Mouse (Mus musculus): ENCODE data around the gene Cdc37. TPM values are rescaled to one million over a fixed set of nuclear protein-coding genes. Genes with fewer than 3 reads are reported as not detected.
A peak's percentile ranks its signal among the peaks of the same experiment; 100 is the strongest.

Cdc37 gene
- polyA plus RNA-seq, 1 experiment from 2014 or later, result 279 TPM

GRCm38 (mm10) chr9:21100447-21101161 lies 49.2 kb downstream of the Cdc37 start:
- H3K9ac ChIP-seq (ENCODE audit: low read length), result 0 out of 2 replicates have a peak overlapping the region, but pooled peaks have one; percentile 32
- no peaks in the 10 kb centered on the region for H3K36me3 ChIP-seq (ENCODE audit: control insufficient read depth, insufficient read depth)
- no peak overlapping the region for H3K4me2 ChIP-seq (ENCODE audit: low read depth, low read length)

DNA sequence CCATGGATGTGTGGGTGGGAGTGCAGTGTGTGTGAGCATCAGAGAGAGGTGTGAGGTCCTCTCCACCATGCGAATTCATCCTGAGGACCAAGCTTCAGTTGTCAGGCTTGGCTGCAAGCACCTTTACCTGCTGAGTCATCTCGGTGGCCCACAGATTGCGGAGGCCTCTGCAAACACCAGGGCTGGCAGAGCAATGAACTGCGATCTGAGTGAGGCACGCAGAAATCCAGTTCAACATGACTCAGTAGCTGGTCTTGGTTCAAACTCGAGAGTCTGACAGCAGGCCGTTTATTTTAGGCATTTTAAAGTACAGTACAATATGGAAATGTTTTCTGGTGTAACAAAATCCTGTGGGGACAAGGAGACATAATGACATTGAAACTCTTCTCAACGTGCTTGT lies 52.0 kb downstream of the Cdc37 start:
- Histone ChIP-seq H3K27ac (ENCODE audit: low read length) (no peak overlapping the region), H3K4me2 (ENCODE audit: low read depth, low read length) (no peak overlapping the region), H3K9ac (ENCODE audit: low read length) (no peak overlapping the region), H3K4me1 (ENCODE audit: control insufficient read depth, insufficient read depth, low read length) (peaks cover 4% of the 10 kb centered on the region; the same call in 1 of the 2 replicates), H3K36me3 (ENCODE audit: control insufficient read depth, insufficient read depth) (no peaks in the 10 kb centered on the region), H3K9me3 (replicated peaks; ENCODE audit: control insufficient read depth, low read length) (no peaks in the 10 kb centered on the region), H3K4me3 (ENCODE audit: low read length) (no peak overlapping the region), H3K27me3 (ENCODE audit: control insufficient read depth, insufficient read depth, low read length) (no peaks in the 10 kb centered on the region)
- WGBS, result 49% methylated on average over 8 of the region's 8 CpGs
- ATAC-seq (replicated peaks; ENCODE audit: extremely low read depth, insufficient read depth, low FRiP score), result no peak

More at GRCm38 (mm10) chr9:21100447-21101161, 49.2 kb downstream of the Cdc37 start:
- ATAC-seq (replicated peaks; ENCODE audit: extremely low read depth, insufficient read depth, low FRiP score), result no peak
- peaks cover 4% of the 10 kb centered on the region; the same call in 1 of the 2 replicates for H3K4me1 ChIP-seq (ENCODE audit: control insufficient read depth, insufficient read depth, low read length)
- H3K27me3 ChIP-seq (ENCODE audit: control insufficient read depth, insufficient read depth, low read length), result no peaks in the 10 kb centered on the region
- no peak overlapping the region for H3K27ac ChIP-seq (ENCODE audit: low read length)
- no peaks in the 10 kb centered on the region for H3K9me3 ChIP-seq (replicated peaks; ENCODE audit: control insufficient read depth, low read length)
- no peak overlapping the region for H3K4me3 ChIP-seq (ENCODE audit: low read length)
- 39% methylated on average over 15 of the region's 15 CpGs for WGBS

DNA sequence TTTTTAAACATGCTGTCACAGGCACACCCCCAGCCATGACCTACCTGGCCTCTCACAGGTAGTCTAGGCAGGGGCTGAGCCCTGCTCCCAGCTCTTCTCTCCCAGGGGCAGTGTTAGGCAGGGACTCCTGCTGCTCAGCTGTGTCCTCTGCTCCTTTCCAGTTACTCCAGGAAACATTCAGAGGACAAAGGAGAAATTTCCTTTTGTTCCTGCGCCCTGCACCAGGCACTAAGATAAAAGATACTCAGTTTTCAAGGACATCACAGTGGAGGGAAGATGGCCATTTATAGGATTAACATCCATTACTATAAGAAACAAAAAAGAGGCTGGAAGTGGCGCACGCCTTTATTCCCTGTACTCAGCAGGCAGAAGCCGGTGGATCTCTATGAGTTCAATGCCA lies 53.8 kb downstream of the Cdc37 start:
- Histone ChIP-seq H3K27ac (ENCODE audit: low read length) (no peak overlapping the region), H3K4me1 (ENCODE audit: control insufficient read depth, insufficient read depth, low read length) (peaks cover 6% of the 10 kb centered on the region), H3K4me2 (ENCODE audit: low read depth, low read length) (no peak overlapping the region), H3K4me3 (ENCODE audit: low read length) (no peak overlapping the region), H3K36me3 (ENCODE audit: control insufficient read depth, insufficient read depth) (no peaks in the 10 kb centered on the region), H3K9me3 (replicated peaks; ENCODE audit: control insufficient read depth, low read length) (no peaks in the 10 kb centered on the region), H3K9ac (ENCODE audit: low read length) (no peak overlapping the region), H3K27me3 (ENCODE audit: control insufficient read depth, insufficient read depth, low read length) (no peaks in the 10 kb centered on the region)
- 92% methylated on average over 4 of the region's 4 CpGs for whole genome bisulfite sequencing
- ATAC-seq (replicated peaks; ENCODE audit: extremely low read depth, insufficient read depth, low FRiP score), result no peak

DNA sequence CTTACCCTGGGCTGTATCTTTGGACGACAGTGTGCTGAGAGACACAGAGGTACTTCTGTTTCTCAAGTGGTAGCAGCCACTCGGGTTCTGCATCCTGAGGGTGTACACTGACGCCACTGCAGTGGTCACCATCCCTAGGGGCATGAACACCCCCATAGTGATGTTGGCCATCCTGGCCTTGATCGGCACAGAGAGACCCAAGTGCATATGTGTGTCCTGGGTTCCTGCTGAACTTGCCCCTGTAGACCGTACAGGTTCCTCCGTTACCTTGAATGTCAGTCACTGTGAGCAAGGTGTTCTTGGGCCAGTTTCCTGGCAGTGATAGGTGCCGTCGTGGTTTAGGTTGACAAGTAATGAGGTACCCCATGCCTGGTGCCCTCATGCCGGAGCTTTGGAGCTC lies 56.4 kb downstream of the Cdc37 start:
- Histone ChIP-seq H3K36me3 (ENCODE audit: control insufficient read depth, insufficient read depth) (peaks cover 11% of the 10 kb centered on the region), H3K27me3 (ENCODE audit: control insufficient read depth, insufficient read depth, low read length) (no peaks in the 10 kb centered on the region), H3K4me3 (ENCODE audit: low read length) (no peak overlapping the region), H3K4me1 (ENCODE audit: control insufficient read depth, insufficient read depth, low read length) (peaks cover 15% of the 10 kb centered on the region), H3K27ac (ENCODE audit: low read length) (no peak overlapping the region), H3K4me2 (ENCODE audit: low read depth, low read length) (no peak overlapping the region), H3K9me3 (replicated peaks; ENCODE audit: control insufficient read depth, low read length) (no peaks in the 10 kb centered on the region), H3K9ac (ENCODE audit: low read length) (no peak overlapping the region)
- 90% methylated on average over 9 of the region's 9 CpGs for WGBS
- ATAC-seq (replicated peaks; ENCODE audit: extremely low read depth, insufficient read depth, low FRiP score), result no peak

- peak within 1 kb of the TSS; percentile 75 for H3K4me3 ChIP-seq (ENCODE audit: low read length)
- no peaks in the 10 kb centered on the region for H3K27me3 ChIP-seq (ENCODE audit: control insufficient read depth, insufficient read depth, low read length)
- H3K4me1 ChIP-seq (ENCODE audit: control insufficient read depth, insufficient read depth, low read length), result peaks cover 15% of the 10 kb centered on the region
- ATAC-seq (replicated peaks; ENCODE audit: extremely low read depth, insufficient read depth, low FRiP score), result peak; percentile 100
- H3K36me3 ChIP-seq (ENCODE audit: control insufficient read depth, insufficient read depth), result peaks cover 24% of the 10 kb centered on the region
- peak within 1 kb of the TSS; percentile 88 for H3K27ac ChIP-seq (ENCODE audit: low read length)
- no peaks in the 10 kb centered on the region for H3K9me3 ChIP-seq (replicated peaks; ENCODE audit: control insufficient read depth, low read length)
- H3K9ac ChIP-seq (ENCODE audit: low read length), result peak within 1 kb of the TSS; percentile 85
- under 1% methylated on average over 54 of the region's 54 CpGs for WGBS
- H3K4me2 ChIP-seq (ENCODE audit: low read depth, low read length), result peak within 1 kb of the TSS; percentile 91
Measured at GRCm38 (mm10) chr9:21091707-21092320, 58.0 kb downstream of the Cdc37 start, which contains the start of the genes Gm38431 and Raver1. Gm38431 (minus strand) TSS chr9:21091997. Raver1 (minus strand) TSS chr9:21092008.

DNA sequence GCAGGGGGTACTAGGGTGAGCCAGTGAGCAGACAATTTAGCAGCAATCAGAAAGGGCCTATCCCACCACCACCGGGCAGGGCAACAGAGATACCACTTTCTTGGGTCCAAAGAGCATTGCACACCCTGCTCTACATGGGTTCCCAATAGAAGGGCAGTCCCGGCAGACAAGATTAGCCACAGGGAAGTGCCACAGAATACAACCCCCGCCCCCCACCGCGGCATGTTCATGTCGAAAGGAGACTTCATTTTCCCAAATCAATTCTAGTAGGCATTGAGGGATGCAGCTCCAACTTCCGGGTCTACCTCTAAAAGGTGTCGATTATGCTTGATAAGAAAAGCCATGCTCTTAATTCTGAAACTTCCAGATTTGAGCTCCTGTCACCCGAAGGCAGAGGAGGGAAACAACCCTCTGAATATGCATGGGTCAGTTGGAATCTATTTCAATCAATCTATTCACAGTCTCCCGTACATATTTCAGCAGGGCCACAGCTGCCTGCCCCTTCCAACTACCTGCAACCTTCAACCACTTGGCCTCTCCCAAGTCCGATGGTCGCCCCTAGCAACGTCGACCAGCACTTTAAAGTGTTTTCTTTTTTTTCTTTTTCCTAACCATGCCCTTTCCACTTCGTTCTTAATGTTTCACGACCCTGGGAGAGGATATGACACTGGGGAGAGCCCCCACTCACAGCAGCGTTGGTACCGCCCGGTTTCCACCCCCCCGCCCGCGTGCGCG lies 58.6 kb downstream of the Cdc37 start:
- 2% methylated on average over 24 of the region's 24 CpGs for WGBS
- peak overlapping the region; percentile 75 for H3K4me3 ChIP-seq (ENCODE audit: low read length)
- H3K36me3 ChIP-seq (ENCODE audit: control insufficient read depth, insufficient read depth), result peaks cover 31% of the 10 kb centered on the region
- no peaks in the 10 kb centered on the region for H3K27me3 ChIP-seq (ENCODE audit: control insufficient read depth, insufficient read depth, low read length)
- ATAC-seq (replicated peaks; ENCODE audit: extremely low read depth, insufficient read depth, low FRiP score), result no peak
- H3K9ac ChIP-seq (ENCODE audit: low read length), result peak overlapping the region; percentile 85
- peak overlapping the region; percentile 88 for H3K27ac ChIP-seq (ENCODE audit: low read length)
- H3K4me1 ChIP-seq (ENCODE audit: control insufficient read depth, insufficient read depth, low read length), result peaks cover 15% of the 10 kb centered on the region
- no peaks in the 10 kb centered on the region for H3K9me3 ChIP-seq (replicated peaks; ENCODE audit: control insufficient read depth, low read length)
- H3K4me2 ChIP-seq (ENCODE audit: low read depth, low read length), result peak overlapping the region; percentile 91

GRCm38 (mm10) chr9:21090537-21090936 lies 59.2 kb downstream of the Cdc37 start:
- H3K27me3 ChIP-seq (ENCODE audit: control insufficient read depth, insufficient read depth, low read length), result no peaks in the 10 kb centered on the region
- peak overlapping the region; percentile 85 for H3K9ac ChIP-seq (ENCODE audit: low read length)
- H3K27ac ChIP-seq (ENCODE audit: low read length), result no peak overlapping the region
- H3K4me3 ChIP-seq (ENCODE audit: low read length), result peak overlapping the region; percentile 75
- peak overlapping the region; percentile 91 for H3K4me2 ChIP-seq (ENCODE audit: low read depth, low read length)
- H3K36me3 ChIP-seq (ENCODE audit: control insufficient read depth, insufficient read depth), result peaks cover 37% of the 10 kb centered on the region
- H3K9me3 ChIP-seq (replicated peaks; ENCODE audit: control insufficient read depth, low read length), result no peaks in the 10 kb centered on the region
- H3K4me1 ChIP-seq (ENCODE audit: control insufficient read depth, insufficient read depth, low read length), result peaks cover 15% of the 10 kb centered on the region
- ATAC-seq (replicated peaks; ENCODE audit: extremely low read depth, insufficient read depth, low FRiP score), result no peak
- WGBS, result 84% methylated on average over 1 of the region's 1 CpGs

GRCm38 (mm10) chr9:21083324-21083723 lies 66.5 kb downstream of the Cdc37 start:
- ATAC-seq (replicated peaks; ENCODE audit: extremely low read depth, insufficient read depth, low FRiP score), result peak; percentile 49
- Histone ChIP-seq H3K27me3 (ENCODE audit: control insufficient read depth, insufficient read depth, low read length) (no peaks in the 10 kb centered on the region), H3K9ac (ENCODE audit: low read length) (no peak overlapping the region), H3K4me2 (ENCODE audit: low read depth, low read length) (no peak overlapping the region), H3K36me3 (ENCODE audit: control insufficient read depth, insufficient read depth) (peaks cover 91% of the 10 kb centered on the region), H3K9me3 (replicated peaks; ENCODE audit: control insufficient read depth, low read length) (no peaks in the 10 kb centered on the region), H3K4me3 (ENCODE audit: low read length) (no peak overlapping the region), H3K4me1 (ENCODE audit: control insufficient read depth, insufficient read depth, low read length) (peaks cover 3% of the 10 kb centered on the region; the same call in 1 of the 2 replicates), H3K27ac (ENCODE audit: low read length) (no peak overlapping the region)
- WGBS, result 34% methylated on average over 3 of the region's 3 CpGs
